Mouse (Mus musculus) ovary, adult 18-20 months (tissue): ENCODE data around the gene Tmem161b.
"Not testable (repeated sequence)": the region's sequence is repeated elsewhere in the genome, so short reads cannot be mapped to it uniquely, and the experiment has no call there.

Experiments
- DNase-seq: peaks from one replicate; pipeline ENCODE4 v3.0.0; 2022; ENCODE audit warnings: low spot score, mixed read lengths

Tmem161b gene

GRCm38 (mm10) chr13:84221820-84222681 is at the start of gene Tmem161b:
TSS of gene Tmem161b (plus strand) at chr13:84222296.
- DNase-seq = peak; percentile 90

- DNase-seq = not testable (repeated sequence)
Observed at GRCm38 (mm10) chr13:84185835-84186234, 36.3 kb upstream of the Tmem161b start.

GRCm38 (mm10) chr13:84192723-84193122 is 29.4 kb upstream of the Tmem161b start:
- DNase-seq = no peak

GRCm38 (mm10) chr13:84222682-84222992 is 541 bp downstream of the Tmem161b start:
- DNase-seq = no peak

GRCm38 (mm10) chr13:84223018-84223417 is 922 bp downstream of the Tmem161b start:
- no peak for DNase-seq

GRCm38 (mm10) chr13:84234019-84234418 is 11.9 kb downstream of the Tmem161b start:
- DNase-seq = no peak

GRCm38 (mm10) chr13:84236768-84237167 is 14.7 kb downstream of the Tmem161b start:
- no peak for DNase-seq

GRCm38 (mm10) chr13:84238184-84238583 is 16.1 kb downstream of the Tmem161b start:
- DNase-seq = no peak

GRCm38 (mm10) chr13:84248065-84248464 is 26.0 kb downstream of the Tmem161b start:
- DNase-seq = no peak

GRCm38 (mm10) chr13:84251295-84251694 is 29.2 kb downstream of the Tmem161b start:
- DNase-seq = no peak

- DNase-seq = no peak
Observed at GRCm38 (mm10) chr13:84255047-84255446, 33.0 kb downstream of the Tmem161b start.

GRCm38 (mm10) chr13:84264418-84264817 is 42.3 kb downstream of the Tmem161b start:
- not testable (repeated sequence) for DNase-seq

- DNase-seq = no peak
Observed at GRCm38 (mm10) chr13:84276246-84276645, 54.1 kb downstream of the Tmem161b start.

GRCm38 (mm10) chr13:84280352-84280751 is 58.3 kb downstream of the Tmem161b start:
- DNase-seq = no peak

- DNase-seq = no peak
Observed at GRCm38 (mm10) chr13:84282966-84283365, 60.9 kb downstream of the Tmem161b start.

GRCm38 (mm10) chr13:84284764-84285558 is 62.9 kb downstream of the Tmem161b start:
- no peak for DNase-seq

- DNase-seq = no peak
Observed at GRCm38 (mm10) chr13:84285559-84285945, 63.5 kb downstream of the Tmem161b start.

GRCm38 (mm10) chr13:84299445-84300053 is 77.5 kb downstream of the Tmem161b start:
- DNase-seq = no peak

GRCm38 (mm10) chr13:84343272-84343671 is 121.2 kb downstream of the Tmem161b start:
- DNase-seq = no peak

- no peak for DNase-seq
Observed at GRCm38 (mm10) chr13:84343691-84344495, 121.8 kb downstream of the Tmem161b start.

- DNase-seq = no peak
Observed at GRCm38 (mm10) chr13:84344711-84345110, 122.6 kb downstream of the Tmem161b start.

- no peak for DNase-seq
Observed at GRCm38 (mm10) chr13:84345114-84345513, 123.0 kb downstream of the Tmem161b start.
